Mouse (Mus musculus): ENCODE data around the gene Dcxr.

Dcxr gene

DNA sequence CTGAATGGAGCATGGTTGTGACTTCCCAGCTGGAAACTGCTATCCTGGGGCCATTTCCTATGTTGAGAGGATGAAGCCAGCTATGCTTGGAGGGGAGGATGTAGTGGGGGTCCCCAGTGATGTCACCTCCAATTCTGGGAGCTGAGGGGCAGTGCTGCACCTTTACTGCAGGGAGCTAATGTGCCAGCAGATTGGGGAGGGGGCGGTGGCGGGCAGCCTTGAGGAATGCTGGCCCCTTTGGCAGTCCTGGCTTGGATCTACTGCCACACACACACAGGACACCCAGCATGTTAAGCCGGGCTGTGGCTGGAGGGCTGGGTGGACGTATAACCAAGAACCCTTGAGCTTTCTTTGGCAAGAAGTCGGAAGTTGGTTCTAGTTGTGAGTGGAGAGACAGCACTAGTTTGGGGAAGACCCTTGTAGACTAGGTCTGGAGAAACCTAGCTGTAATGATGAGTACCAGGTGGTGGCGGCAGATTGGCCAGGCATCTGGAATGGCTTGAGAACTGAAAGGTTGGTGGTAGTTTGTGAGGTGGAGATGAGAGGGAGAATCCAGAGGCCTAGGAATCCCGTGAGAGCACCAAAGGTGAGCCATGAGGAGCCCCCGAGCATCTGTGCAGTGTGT, 15.0 kb downstream of the Dcxr start:
- in situ Hi-C loops (cut with MboI, MseI): loop anchor here (5.0 kb wide), 1 partner anchor 90 kb away; no protein-coding TSS in a partner anchor

DNA sequence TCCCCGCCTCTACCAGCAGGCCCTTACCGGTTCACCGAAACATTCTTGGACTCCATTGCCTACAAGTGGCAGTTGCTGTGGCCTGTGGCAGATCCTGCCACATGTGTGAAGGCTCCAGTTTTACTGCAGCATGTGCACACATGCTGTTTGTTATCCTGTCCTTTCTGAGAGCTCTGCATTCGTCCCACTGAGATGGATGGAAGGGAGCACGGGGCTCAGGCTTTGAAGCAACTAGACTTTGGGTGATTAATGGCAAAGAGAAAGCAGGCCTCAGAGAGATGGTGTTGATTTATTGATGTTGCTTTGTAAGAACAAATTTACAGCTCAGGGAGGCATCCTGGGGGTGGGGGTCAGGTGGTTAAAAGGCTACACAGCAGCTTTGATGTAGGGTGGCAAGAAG, 16.4 kb downstream of the Dcxr start:
- in situ Hi-C loops (cut with MboI, MseI): loop anchor here (5.0 kb wide), 1 partner anchor 88 kb away; no protein-coding TSS in a partner anchor

DNA sequence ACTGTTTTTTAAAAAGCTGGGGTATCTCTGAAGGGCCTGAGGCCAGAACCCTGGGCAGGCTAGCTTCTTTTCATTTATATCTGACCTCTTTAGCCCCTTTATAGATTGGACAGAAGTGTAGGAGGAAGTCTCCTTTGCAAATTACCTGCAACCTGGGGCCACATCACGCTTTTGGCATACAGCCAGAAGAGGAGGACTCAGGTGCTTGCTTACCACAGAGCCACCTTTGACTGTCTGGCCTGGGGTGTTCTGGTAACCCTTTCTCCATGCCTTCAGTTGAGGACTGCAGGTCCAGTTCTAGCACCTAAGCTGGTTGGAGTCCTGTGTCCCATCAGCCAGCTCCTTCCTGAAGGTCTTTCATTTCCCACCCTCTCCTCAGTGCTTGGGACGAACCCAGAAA, 17.5 kb downstream of the Dcxr start:
- in situ Hi-C loops (cut with MboI, MseI): no loop called here

DNA sequence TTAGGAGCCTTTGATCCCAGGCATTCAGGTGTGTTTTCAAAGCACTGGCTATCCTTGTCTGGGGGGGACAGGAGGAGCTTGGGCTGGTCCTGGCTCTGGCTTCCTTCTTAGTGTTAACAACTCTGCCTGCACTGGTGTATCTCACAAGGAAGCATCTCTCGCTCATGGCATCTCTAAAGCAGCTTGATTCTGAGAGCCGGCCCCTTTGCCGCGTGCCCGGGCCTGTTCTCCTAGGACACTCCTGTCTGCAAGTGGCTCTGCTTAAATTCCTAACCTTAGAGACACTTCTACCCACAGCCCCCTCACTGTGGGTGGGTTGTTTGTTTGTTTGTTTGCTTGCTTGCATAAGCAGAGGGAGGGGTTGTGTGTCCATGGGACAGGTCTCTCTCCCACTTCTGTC, 19.1 kb downstream of the Dcxr start:
- in situ Hi-C loops (cut with MboI, MseI): no loop called here

DNA sequence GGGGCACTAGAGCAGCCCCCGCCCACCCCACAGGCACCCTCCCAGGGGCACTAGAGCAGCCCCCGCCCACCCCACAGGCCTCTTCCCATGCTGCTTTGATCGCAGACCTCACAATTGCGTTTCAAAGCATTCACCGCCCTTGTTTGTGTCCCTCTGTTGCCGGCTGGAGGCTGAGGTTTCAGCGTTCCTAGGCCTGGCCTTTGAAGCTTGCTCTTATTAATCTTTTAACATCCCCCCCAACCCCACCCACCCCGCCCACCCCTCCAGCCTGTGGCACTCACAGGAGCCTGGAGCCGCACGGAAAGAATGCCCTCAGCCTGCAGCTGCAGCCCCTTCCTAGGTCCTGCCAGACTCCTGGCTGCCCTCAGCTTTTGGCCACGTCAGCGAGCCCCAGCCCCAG, 19.9 kb downstream of the Dcxr start:
- in situ Hi-C loops (cut with MboI, MseI): no loop called here

DNA sequence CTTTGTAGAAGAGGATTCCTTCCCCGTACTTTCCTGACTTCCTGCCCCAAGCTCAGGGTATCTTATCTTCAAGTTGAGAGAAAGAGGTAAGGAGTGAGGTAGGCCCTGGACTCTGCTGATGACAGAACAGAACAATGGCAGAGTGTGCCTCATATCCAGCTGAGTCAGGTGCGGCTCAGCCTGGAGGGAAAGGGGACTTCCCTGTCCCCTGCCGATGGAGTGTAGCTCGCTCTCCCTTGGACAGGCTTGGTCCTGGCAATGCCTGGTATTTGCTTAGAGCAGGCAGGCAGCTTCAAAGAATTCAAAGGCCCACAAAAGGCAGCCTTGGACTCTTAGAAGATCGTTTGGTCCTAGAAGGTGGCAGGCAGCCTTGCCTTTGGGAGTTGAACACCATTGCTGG, 21.0 kb downstream of the Dcxr start:
- in situ Hi-C loops (cut with MboI, MseI): no loop called here

DNA sequence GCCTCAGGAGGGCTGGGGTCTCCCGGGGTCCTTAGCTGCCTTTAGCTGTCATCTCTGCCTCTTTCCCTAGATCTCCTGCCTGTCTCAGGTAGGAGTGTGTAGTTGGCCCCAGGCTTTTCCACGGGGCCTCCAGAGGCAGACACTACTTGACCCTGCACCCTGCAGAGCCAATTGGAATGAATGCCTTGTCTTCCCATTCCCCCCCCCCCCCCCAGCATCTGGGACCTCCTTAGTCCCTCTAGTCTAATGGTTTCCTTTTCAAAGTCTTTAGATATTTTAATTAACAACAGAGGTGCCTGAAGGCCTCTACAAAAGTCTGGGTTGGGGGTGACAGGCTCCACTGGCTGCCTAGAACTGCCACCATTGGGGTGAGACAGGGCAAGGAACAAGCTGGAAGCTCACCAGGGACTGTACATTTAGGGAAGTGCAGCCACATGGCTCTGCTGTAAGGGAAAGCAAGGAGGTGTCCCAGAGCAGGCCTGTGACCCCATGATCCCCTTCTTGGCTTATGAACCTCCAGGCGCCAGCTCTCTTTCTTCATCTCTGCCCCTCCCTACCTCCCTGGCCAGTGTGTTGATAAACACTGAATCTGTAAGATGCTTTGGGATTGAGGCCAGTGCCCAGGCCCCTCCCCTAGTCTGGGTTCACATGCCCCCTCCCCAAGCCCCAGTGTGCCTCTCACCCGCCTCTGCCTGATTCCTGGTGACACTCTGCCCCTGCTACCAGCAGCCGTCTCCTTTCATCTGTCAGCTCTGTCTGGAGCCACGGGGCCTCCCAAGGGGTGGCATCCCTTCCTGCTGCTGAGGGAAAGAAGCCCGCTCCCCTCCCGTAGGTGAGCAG, 22.4 kb downstream of the Dcxr start:
- in situ Hi-C loops (cut with MboI, MseI): no loop called here

DNA sequence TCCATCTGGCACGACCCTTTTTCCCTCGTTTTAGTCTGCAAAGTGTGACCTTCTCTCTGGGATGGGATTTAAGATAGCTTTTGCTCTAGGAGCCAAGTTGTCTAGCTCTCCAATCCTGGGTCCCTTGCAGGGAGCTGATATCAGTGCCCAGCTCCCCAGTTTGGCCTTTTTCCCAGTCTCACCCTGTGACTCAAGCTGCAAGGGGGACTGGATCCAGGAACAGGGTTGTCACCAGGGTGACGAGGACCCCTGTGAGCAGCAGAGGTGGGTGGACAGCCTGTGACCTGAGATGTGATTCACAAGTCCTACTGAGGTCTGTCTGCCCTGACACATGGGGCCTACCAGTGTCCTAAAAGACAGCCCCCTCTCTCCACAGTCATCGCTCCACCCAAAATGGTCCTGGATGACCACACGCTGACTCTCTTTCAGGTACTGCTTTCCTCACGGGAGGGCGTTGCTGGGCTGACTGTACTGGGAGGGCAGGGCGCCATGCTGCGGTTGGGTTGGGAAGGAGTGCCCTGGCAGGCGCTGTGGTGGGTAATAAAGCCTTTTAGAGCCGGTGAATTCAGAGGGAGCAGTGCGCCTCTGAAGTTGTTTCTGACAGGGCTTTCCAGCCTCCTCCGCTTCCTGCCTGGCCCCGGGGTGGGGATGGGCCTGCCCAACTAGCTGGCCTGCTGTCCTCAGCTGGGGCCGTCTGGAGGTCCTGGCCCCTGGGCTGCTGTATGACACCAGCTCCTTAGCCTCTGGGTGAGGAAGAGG, 23.2 kb downstream of the Dcxr start:
- in situ Hi-C loops (cut with MboI, MseI): no loop called here

DNA sequence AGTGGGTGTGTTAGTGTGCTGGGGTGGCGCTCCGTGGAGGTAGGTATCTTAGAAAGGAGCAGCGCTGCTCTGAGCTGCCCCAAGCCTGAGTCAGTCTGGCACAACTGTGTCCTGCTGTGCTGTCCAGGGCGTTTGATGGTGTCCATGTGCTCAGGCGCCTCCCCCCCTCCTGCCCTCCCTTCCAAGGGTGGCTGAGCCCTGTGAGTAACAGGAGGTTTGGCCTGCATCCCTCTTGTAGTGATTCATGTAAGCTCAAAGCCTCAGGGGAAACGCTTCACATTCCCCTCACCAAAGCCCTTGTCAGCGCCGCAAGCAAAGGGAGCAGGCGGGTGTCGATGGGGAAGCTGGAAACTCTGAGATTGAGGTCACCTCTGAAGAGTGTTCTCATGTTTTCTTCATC, 29.3 kb downstream of the Dcxr start:
- in situ Hi-C loops (cut with MboI, MseI): no loop called here

DNA sequence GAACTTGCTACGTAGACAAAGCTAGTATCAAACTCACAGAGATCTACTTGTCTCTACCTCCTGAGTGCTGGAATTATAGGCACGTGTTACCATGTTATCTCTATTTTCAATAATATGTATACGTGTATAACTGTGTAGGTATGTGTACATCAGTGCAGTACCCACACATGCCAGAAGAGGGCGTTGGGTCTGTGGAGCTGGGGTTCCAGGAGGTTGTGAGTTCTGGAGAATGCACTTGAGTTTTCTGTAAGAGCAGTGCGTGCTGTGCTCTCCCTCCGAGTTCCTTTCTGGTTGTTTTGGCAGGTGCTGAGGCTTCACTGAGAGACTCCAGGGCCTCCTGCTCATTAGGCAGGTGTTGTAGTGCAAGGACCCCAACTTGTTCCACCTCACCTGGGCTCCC, 30.5 kb downstream of the Dcxr start:
- in situ Hi-C loops (cut with MboI, MseI): no loop called here

DNA sequence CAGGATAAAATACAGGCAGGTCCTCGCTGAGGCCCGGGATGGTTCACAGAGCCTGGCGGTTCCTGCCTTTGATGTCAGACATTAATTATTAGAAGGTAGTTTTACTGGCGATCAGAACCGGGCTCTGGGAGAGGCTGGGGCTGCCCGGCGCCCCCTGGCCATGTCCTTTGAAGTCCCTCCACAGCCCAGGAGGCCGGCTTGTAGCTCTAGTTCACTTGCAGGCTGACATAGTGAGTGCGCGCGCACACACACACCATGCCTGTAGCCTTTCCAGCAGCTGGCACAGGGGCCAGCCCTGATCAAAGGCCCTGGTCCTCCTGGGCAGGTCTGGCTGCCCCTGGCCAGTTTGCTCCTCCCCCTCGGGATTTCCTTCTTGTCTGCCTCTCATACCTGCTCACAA, 31.4 kb downstream of the Dcxr start:
- in situ Hi-C loops (cut with MboI, MseI): no loop called here

DNA sequence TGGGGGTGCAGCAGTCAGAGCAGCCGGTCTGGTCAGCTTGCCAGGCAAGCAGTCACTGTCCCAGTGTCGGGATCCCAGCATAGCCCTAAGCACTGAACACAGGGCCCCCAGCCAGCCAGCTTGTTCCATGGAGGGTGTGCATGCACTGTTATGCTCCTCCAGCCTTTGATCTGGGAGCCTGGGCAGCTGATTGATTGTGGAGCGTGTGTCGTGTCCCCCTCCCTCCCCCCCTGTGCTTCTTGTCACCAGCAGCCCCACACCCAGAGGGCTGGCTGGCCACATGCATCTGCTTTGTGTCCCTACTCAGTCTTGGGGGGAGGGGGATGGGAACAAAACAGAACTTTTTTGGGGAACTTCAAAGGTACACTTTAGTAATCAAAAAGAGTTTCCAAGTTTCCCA, 31.9 kb downstream of the Dcxr start:
- in situ Hi-C loops (cut with MboI, MseI): no loop called here

DNA sequence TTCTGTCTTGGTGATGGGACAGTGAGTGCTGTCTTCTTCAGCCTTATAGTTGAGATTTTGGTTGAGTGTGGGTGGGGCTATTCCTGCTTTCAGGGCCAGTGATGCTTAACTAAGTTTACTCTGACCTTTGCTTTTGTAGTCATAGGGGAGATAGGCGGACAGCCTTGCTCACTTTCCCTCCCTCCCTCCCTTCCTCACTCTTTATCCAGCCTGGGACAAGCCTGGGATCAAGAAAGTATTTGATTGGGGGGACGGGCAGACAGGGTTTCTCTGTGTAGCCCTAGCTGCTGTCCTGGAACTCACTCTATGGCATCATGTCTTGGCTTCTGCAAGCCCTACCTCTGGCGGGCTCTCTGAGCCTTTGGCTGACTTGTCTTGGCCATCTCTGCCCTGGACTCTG, 33.6 kb downstream of the Dcxr start:
- in situ Hi-C loops (cut with MboI, MseI): no loop called here

DNA sequence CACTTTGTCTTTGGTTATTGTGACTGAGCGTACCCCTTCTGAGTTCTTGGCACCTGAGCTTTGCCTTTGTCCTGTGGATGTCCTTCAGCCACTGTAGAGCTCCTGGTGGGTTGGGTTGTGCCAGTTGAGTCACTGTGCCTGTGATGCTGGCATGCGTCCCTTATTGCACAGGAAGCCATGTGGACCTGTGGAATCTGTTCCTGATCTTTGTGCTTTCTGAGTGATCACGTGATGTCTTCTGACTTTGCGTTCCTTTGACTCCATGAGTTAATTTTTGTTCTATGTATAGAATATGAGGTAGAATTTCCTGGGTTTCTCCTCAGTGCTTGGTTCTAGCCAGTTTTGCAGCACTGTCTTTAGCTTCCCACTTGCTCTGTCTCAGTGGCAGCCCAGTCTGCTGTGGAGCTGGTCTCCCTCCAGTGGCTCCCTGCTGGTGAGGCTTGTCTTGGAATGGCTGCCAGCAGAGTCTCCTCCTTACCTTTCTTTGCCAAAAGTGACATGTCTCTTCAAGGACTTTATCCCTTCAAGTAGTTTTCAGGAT, 34.5 kb downstream of the Dcxr start:
- in situ Hi-C loops (cut with MboI, MseI): no loop called here

DNA sequence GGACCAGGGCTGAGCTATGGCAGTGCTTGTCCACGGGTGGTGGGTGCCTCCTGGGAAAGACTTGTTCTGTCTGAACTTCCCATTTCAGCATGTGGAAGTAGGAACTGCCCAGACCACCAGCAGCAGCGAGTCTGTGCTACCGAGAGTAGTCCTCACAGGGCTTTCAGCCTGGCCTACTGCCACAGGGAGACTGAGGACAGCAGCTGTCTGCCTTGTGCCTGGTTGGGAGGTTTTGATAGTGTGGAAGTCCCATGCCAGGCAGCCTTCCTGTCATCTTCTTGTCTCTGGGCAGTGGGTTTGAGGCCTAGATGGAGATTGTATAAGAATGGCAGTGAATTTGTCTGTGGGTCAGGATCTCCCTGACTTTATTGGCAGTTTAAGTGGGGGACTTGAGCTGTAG, 37.7 kb downstream of the Dcxr start:
- in situ Hi-C loops (cut with MboI, MseI): no loop called here

DNA sequence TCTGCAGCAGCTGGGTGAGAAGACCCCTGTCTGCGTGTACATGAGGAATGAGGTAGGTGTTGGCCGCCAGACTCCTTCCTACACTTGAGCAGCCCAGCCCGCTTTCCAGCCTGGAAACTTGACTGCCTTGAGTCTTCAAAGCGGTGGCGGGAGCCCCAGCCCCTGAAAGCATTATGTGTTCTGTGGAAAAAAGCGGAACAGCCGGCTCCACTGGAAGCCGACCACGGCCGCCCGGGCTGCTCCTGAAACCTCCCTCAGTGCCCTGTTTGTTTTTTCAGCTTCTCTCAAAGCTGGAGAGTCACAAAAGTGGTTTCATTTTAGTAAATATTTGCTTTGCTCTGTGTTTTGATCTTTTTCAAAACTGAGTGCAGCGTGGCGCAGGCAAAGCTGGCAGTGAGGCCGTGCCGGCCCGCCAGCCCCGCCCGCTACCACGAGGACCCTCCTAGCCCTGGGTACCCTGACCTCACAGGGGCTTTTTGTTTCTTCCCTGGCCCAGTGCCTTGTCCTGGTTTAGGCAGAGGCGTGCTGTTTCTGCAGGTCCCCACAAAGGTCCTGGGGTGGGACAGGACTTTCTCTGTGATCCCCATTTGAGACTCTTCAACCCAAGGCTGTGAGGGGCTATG, 40.3 kb downstream of the Dcxr start:
- in situ Hi-C loops (cut with MboI, MseI): no loop called here

DNA sequence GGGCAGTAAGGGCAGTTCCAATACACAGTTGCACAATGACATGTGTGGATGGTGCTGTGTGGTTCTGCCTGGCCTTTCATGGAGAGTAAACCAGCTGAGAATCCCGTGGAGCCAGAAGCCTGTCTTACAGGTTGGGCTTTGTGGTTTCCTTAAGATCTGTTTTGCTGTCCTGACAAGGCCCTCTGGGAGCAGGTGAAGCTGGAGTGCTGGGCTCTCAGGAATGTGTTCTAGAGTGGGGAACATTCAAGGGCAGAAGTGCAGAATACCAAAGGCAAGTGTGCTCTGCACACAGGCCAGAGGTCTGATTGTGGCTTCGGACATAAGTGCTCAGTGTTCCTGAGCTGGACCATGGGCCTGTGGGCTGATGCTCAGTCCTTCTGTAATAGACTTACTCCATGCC, 42.4 kb downstream of the Dcxr start:
- in situ Hi-C loops (cut with MboI, MseI): no loop called here

DNA sequence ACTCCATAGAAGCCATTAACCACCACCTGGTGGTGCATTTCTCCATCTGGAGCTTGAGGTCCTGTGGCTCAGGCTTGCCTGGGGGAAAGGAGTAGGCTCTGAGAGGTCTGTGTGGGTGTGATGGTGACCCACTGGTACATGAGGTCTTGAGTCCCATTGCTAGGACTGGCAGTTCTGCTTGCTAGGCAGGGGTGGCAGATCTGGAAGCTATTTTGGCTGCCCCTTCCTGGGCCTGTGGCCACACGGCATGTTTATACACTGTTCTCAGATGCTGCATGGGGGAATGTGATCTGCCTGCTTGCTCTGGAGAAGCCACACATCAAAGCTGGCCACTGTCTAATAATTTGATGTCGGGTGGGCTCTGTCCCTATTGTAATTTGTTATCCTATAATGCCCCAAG, 43.0 kb downstream of the Dcxr start:
- in situ Hi-C loops (cut with MboI, MseI): no loop called here

DNA sequence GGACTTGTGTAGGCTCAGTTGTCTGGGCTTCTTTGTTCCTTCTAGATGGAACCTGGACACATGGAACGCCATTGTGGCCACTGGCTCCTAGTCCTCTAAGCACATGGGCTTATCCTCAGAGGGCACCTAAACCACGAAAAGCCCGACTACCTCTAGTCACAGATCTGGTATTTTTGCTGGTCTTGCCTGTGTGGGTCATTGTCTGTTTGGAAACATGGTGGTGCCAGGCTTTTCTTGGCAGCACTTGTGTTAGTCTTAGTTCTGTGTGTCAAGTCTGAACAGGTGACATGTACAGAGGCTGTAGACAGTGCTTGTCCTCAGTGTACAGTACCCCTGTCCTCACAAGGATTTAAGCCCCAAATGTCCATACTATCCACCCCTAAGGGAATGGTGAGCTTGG, 43.5 kb downstream of the Dcxr start:
- in situ Hi-C loops (cut with MboI, MseI): no loop called here

DNA sequence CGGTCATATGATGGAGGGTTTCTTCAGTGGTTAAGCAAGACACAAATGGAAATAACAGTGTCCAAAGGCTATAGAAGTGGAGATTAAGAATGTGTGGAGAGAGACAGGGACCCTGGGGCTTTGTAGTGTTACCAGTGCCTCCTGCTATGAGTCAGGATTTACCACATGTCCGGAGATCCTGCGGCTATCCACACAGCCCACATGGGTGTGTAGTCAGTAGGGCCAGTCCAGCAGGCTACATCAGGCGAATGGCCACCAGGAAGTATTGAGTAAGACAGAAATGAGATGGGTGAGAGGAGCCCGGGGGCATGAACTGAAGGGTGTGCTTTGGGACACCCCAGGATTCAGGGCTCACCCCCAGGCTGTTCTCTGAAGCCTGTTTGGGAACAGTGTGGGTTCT, 44.4 kb downstream of the Dcxr start:
- in situ Hi-C loops (cut with MboI, MseI): no loop called here

DNA sequence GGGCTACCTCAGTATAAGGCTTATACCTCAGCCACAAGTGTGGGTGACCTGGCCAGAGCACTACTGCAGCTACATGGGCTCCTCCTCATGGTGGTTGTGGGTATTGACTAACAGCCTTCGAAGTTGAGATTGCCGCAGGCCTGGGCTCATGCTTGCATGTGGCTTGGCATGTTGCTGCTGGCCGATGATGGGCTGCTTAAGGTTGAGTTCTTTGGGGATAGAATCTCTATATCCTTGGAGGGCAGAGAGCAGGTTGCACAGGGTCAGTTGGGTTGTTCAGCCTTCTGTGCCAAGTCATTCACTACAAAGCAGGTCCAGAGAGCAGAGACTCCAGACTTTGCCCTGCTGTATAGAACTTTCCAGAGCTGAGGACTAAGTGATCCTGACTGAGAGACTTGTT, 47.2 kb downstream of the Dcxr start:
- in situ Hi-C loops (cut with MboI, MseI): no loop called here

DNA sequence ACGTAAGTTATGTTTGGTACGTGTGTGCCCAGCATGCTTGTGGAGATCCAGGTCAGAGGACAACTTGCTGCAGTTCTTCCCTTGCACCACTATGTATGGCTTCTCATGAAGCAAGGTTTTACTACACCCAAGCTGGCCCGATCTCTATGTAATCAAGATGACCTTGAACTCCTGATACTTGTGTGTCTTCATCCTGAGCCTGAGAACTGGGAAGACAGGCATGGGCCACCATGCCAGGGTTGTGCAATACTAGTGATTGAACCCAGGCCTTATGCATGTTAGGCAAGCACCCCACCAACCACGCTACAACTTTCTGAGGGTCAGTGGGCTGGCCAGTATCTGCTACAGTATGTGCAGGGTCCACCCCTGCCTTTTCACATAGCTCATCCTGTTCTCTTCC, 50.1 kb downstream of the Dcxr start:
- in situ Hi-C loops (cut with MboI, MseI): no loop called here

Measured in regulatory T cell (primary cell).